Mouse (Mus musculus) spleen, adult 2 months (tissue): ENCODE results near the gene Disp2.

Experiments used
- CTCF ChIP-seq: fragments of 200-500 bp; IDR thresholded peaks from 2 replicates; pipeline ENCODE4 v1.5.1; 2011; ENCODE audit warnings: mild to moderate bottlenecking, inconsistent platforms; ENCODE audit not compliant: insufficient read depth, insufficient read length, insufficient replicate concordance; ENCODE audit errors: extremely low read depth
- POLR2A ChIP-seq: fragments of 200-500 bp; IDR thresholded peaks from 2 replicates; pipeline ENCODE4 v1.6.1; 2011; ENCODE audit warnings: low read depth, low read length, inconsistent platforms

DNA sequence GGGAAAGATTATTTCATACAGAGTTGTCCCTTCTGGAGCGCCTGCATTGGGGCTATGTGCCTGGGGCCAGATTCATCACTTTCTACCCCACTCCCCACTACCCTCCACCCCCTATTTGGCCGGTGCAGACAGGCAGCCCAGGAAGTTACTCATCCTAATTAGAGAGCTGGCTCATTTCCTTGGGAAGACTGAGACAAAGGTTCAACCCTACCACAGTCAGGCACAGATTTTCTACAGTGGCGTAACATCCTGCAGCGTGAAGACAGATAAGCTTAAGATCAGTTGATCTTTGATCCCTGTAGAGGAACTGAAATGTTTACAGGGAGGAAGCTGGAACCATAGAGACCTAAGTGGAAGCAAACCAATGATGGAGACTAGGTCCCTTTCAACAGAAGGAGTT, 2.8 kb downstream of the Disp2 start:
- TF ChIP-seq CTCF (no peak), POLR2A (no peak)
